18 mouse cellular contexts compared by ENCODE assay signal in genomic region chr19:21865242-21866055, GRCm38 (mm10).
DNase-seq lines count a peak whose midpoint lies in the region; ATAC-seq lines count a peak whose summit lies in the region.
"Had no signal": no experiment of that assay in that cellular context is flagged by ENCODE, and none has a peak within 500 bp of the region (broad histone marks: within the 10 kb centered on the region; RNA-seq: fewer than 3 reads in every experiment).

No protein-coding gene starts in this region.

- no peak overlapping the region for H3K4me2 ChIP-seq in midbrain, embryonic 11.5 days
- no peak overlapping the region for H3K4me2 ChIP-seq in midbrain, embryonic 15.5 days
- H3K4me2 ChIP-seq: embryonic facial prominence, embryonic 12.5 days; hindbrain, embryonic 12.5 days; limb, embryonic 13.5 days; lung, embryonic 14.5 days; neural tube, embryonic 13.5 days had no signal

- no peak for ATAC-seq in midbrain, embryonic 11.5 days (ENCODE audit: low FRiP score)
- ATAC-seq in midbrain, embryonic 15.5 days (replicated peaks): no peak
- peak; percentile 42; the same call in 1 of the 2 replicates for ATAC-seq in common myeloid progenitor, adult 5-6 weeks (replicated peaks; ENCODE audit: low read depth, poor library complexity, severe bottlenecking)
- ATAC-seq in megakaryocyte-erythroid progenitor cell, adult 5-6 weeks (replicated peaks; ENCODE audit: low FRiP score, low TSS enrichment, poor library complexity, severe bottlenecking): no peak
- ATAC-seq: intestine, embryonic 16.5 days had no signal

- H3K27me3 ChIP-seq in heart, embryonic 10.5 days (ENCODE audit: insufficient read depth, poor library complexity, severe bottlenecking): no peaks in the 10 kb centered on the region
- no peaks in the 10 kb centered on the region for H3K27me3 ChIP-seq in midbrain, embryonic 11.5 days (ENCODE audit: control insufficient read depth, insufficient read depth, low read length)
- no peaks in the 10 kb centered on the region for H3K27me3 ChIP-seq in midbrain, embryonic 15.5 days (replicated peaks)
- H3K27me3 ChIP-seq: embryonic facial prominence, embryonic 12.5 days; hindbrain, embryonic 12.5 days; limb, embryonic 13.5 days; neural tube, embryonic 13.5 days had no signal

- no peak for DNase-seq in heart, embryonic 10.5 days (ENCODE audit: low spot score)
- no peak for DNase-seq in heart, adult 9 months (ENCODE audit: low spot score in 2 of 2)
- DNase-seq in midbrain, embryonic 11.5 days (ENCODE audit: low spot score, missing footprints): peak; percentile 33
- no peak for DNase-seq in layer of hippocampus, postnatal 25 days (ENCODE audit: extremely low spot score in 1 of 2, low spot score in 1 of 2)
- DNase-seq: cerebellum, postnatal 36 days; gastrocnemius, postnatal 25 days; lung, embryonic 14.5 days had no signal

- H3K9ac ChIP-seq in midbrain, embryonic 11.5 days (ENCODE audit: low read length): no peak overlapping the region
- H3K9ac ChIP-seq in midbrain, embryonic 15.5 days: no peak overlapping the region
- H3K9ac ChIP-seq: embryonic facial prominence, embryonic 12.5 days; hindbrain, embryonic 12.5 days; limb, embryonic 13.5 days; lung, embryonic 14.5 days; neural tube, embryonic 13.5 days had no signal

- H3K36me3 ChIP-seq in heart, embryonic 10.5 days: no peaks in the 10 kb centered on the region
- H3K36me3 ChIP-seq in midbrain, embryonic 11.5 days (ENCODE audit: control insufficient read depth, insufficient read depth, low read length): peaks cover 3% of the 10 kb centered on the region; the same call in 1 of the 2 replicates
- H3K36me3 ChIP-seq in midbrain, embryonic 15.5 days (replicated peaks): no peaks in the 10 kb centered on the region
- H3K36me3 ChIP-seq: embryonic facial prominence, embryonic 12.5 days; limb, embryonic 13.5 days; neural tube, embryonic 13.5 days had no signal

- no peaks in the 10 kb centered on the region for H3K9me3 ChIP-seq in heart, embryonic 10.5 days
- H3K9me3 ChIP-seq in midbrain, embryonic 11.5 days (ENCODE audit: control insufficient read depth, low read length): no peaks in the 10 kb centered on the region
- H3K9me3 ChIP-seq in midbrain, embryonic 15.5 days: no peaks in the 10 kb centered on the region
- H3K9me3 ChIP-seq: embryonic facial prominence, embryonic 12.5 days; hindbrain, embryonic 12.5 days; limb, embryonic 13.5 days; neural tube, embryonic 13.5 days had no signal

- H3K4me1 ChIP-seq in heart, embryonic 10.5 days: peaks cover 20% of the 10 kb centered on the region; the same call in 1 of the 2 replicates
- no peaks in the 10 kb centered on the region for H3K4me1 ChIP-seq in midbrain, embryonic 11.5 days (ENCODE audit: control insufficient read depth, insufficient read depth, low read length)
- H3K4me1 ChIP-seq in midbrain, embryonic 15.5 days: no peaks in the 10 kb centered on the region
- H3K4me1 ChIP-seq: embryonic facial prominence, embryonic 12.5 days; hindbrain, embryonic 12.5 days; limb, embryonic 13.5 days; neural tube, embryonic 13.5 days had no signal

- H3K27ac ChIP-seq in heart, embryonic 10.5 days: peak overlapping the region; percentile 38; the same call in 1 of the 2 replicates
- no peak overlapping the region for H3K27ac ChIP-seq in midbrain, embryonic 11.5 days (ENCODE audit: low read depth, low read length)
- no peak overlapping the region for H3K27ac ChIP-seq in midbrain, embryonic 15.5 days
- H3K27ac ChIP-seq: embryonic facial prominence, embryonic 12.5 days; hindbrain, embryonic 12.5 days; kidney, postnatal 0 days; layer of hippocampus, adult 2 months; limb, embryonic 13.5 days; macrophage; neural tube, embryonic 13.5 days had no signal

- WGBS in heart, embryonic 10.5 days: 60% methylated on average over 7 of the region's 7 CpGs
- 87% methylated on average over 7 of the region's 7 CpGs for WGBS in midbrain, embryonic 11.5 days
- whole genome bisulfite sequencing in midbrain, embryonic 15.5 days: 91% methylated on average over 7 of the region's 7 CpGs

- no peak overlapping the region for H3K4me3 ChIP-seq in heart, embryonic 10.5 days
- H3K4me3 ChIP-seq in midbrain, embryonic 11.5 days (ENCODE audit: low read depth, low read length): no peak overlapping the region
- H3K4me3 ChIP-seq in midbrain, embryonic 15.5 days: no peak overlapping the region
- H3K4me3 ChIP-seq: embryonic facial prominence, embryonic 12.5 days; hindbrain, embryonic 12.5 days; layer of hippocampus, adult 2 months; limb, embryonic 13.5 days; neural tube, embryonic 13.5 days had no signal
